Mouse (Mus musculus) cerebral cortex, adult 2 months (tissue): ENCODE data around the gene Bmyc.

ENCODE experiments used
- WGBS: fragments of 180-500 bp; shearing (Covaris S2); methylation state at CpG from one replicate; pipeline ENCODE4 v1.1.7; 2018; 5-methylcytosine and 5-hydroxymethylcytosine counted together

Gene Bmyc

GRCm38 (mm10) chr2:25706643-25707481, at the start of gene Bmyc:
TSS of gene Bmyc (plus strand) at chr2:25706739.
- WGBS = under 1% methylated on average over 78 of the region's 78 CpGs

- WGBS = 64% methylated on average over 4 of the region's 4 CpGs
Measured at GRCm38 (mm10) chr2:25657246-25657645, 49.3 kb upstream of the Bmyc start.

GRCm38 (mm10) chr2:25657652-25658051, 48.9 kb upstream of the Bmyc start, which contains the start of gene Lcn5:
TSS of gene Lcn5 (plus strand) at chr2:25657952.

GRCm38 (mm10) chr2:25660279-25660678, 46.3 kb upstream of the Bmyc start:
- WGBS = 90% methylated on average over 8 of the region's 8 CpGs

GRCm38 (mm10) chr2:25661245-25661970, 45.1 kb upstream of the Bmyc start:
- WGBS = 86% methylated on average over 6 of the region's 6 CpGs

- 48% methylated on average over 1 of the region's 1 CpGs for WGBS
Measured at GRCm38 (mm10) chr2:25663511-25663910, 43.0 kb upstream of the Bmyc start.

GRCm38 (mm10) chr2:25664125-25664524, 42.4 kb upstream of the Bmyc start:
- WGBS = 83% methylated on average over 5 of the region's 5 CpGs

- 59% methylated on average over 1 of the region's 1 CpGs for WGBS
Measured at GRCm38 (mm10) chr2:25666516-25666915, 40.0 kb upstream of the Bmyc start.

GRCm38 (mm10) chr2:25676486-25676885, 30.1 kb upstream of the Bmyc start, which contains the start of gene Lcn6:
TSS of gene Lcn6 (plus strand) at chr2:25676786.
- 94% methylated on average over 3 of the region's 3 CpGs for WGBS

GRCm38 (mm10) chr2:25679559-25679958, 27.0 kb upstream of the Bmyc start:
- WGBS = 89% methylated on average over 6 of the region's 6 CpGs

GRCm38 (mm10) chr2:25682426-25682825, 24.1 kb upstream of the Bmyc start, which contains the start of gene Lcn10:
TSS of gene Lcn10 (plus strand) at chr2:25682726.
- WGBS = 69% methylated on average over 2 of the region's 2 CpGs

GRCm38 (mm10) chr2:25686941-25687340, 19.6 kb upstream of the Bmyc start:
- 75% methylated on average over 4 of the region's 4 CpGs for WGBS

GRCm38 (mm10) chr2:25696951-25697350, 9.6 kb upstream of the Bmyc start:
- 66% methylated on average over 4 of the region's 4 CpGs for WGBS

- WGBS = 93% methylated on average over 2 of the region's 2 CpGs
Measured at GRCm38 (mm10) chr2:25698696-25699095, 7.8 kb upstream of the Bmyc start.

GRCm38 (mm10) chr2:25699743-25700142, 6.8 kb upstream of the Bmyc start, which contains the start of gene Obp2a:
TSS of gene Obp2a (plus strand) at chr2:25700043.
- WGBS = 83% methylated on average over 3 of the region's 3 CpGs

- 80% methylated on average over 5 of the region's 5 CpGs for WGBS
Measured at GRCm38 (mm10) chr2:25701001-25701400, 5.5 kb upstream of the Bmyc start.

GRCm38 (mm10) chr2:25703706-25704105, 2.8 kb upstream of the Bmyc start:
- WGBS = 87% methylated on average over 4 of the region's 4 CpGs

- 80% methylated on average over 2 of the region's 2 CpGs for WGBS
Measured at GRCm38 (mm10) chr2:25708121-25708520, 1.6 kb downstream of the Bmyc start.

- 73% methylated on average over 1 of the region's 1 CpGs for WGBS
Measured at GRCm38 (mm10) chr2:25709056-25709455, 2.5 kb downstream of the Bmyc start.

GRCm38 (mm10) chr2:25709791-25710190, 3.3 kb downstream of the Bmyc start:
- WGBS = 52% methylated on average over 2 of the region's 2 CpGs

GRCm38 (mm10) chr2:25711641-25712040, 5.1 kb downstream of the Bmyc start:
- 51% methylated on average over 3 of the region's 3 CpGs for WGBS

GRCm38 (mm10) chr2:25733199-25733930, 26.8 kb downstream of the Bmyc start:
- WGBS = 49% methylated on average over 2 of the region's 2 CpGs
